Mouse (Mus musculus) Patski (cell line): ENCODE measurements around the gene Kcnk13. TPM values are rescaled to one million over a fixed set of nuclear protein-coding genes. Genes with fewer than 3 reads are reported as not detected.
"Not testable (repeated sequence)": the region's sequence is repeated elsewhere in the genome, so short reads cannot be mapped to it uniquely, and the experiment has no call there.

ENCODE experiments used
- ATAC-seq: fragments of 100-300 bp; one replicate; pipeline ENCODE4 v1.8.0; 2021
- CTCF ChIA-PET: fragments of 350-600 bp; sonication (Branson Sonifier 250); formaldehyde crosslinking; loops from one replicate; lab custom pipeline; 2022; ENCODE audit warnings: inconsistent platforms; lab: Charles Lee
- POLR2A ChIA-PET: fragments of 350-600 bp; sonication (Branson Sonifier 250); formaldehyde crosslinking; loops from one replicate; lab custom pipeline; 2022; ENCODE audit warnings: antibody characterized with exemption, inconsistent platforms; lab: Charles Lee
- DNase-seq: peaks from one replicate; pipeline ENCODE4 v3.0.0-alpha.2; 2011; ENCODE audit warnings: low read depth, low spot score
- H3K27me3 ChIP-seq: fragments of 371-371 bp; one replicate; pipeline ENCODE4 v1.5.1; 2021
- CTCF ChIP-seq: fragments of 100-300 bp; IDR thresholded peaks from one replicate; pipeline ENCODE4 v1.5.1; 2021
- in situ Hi-C: fragments of 300-500 bp; cut with MboI; formaldehyde crosslinking; loops from 3 replicates; pipeline ENCODE4 v1.11.1; 2018; ENCODE audit warnings: low pct_unique_long_range_greater_than_20kb, mixed read lengths
- polyA plus RNA-seq: library from polyadenylated mRNA; unstranded; gene quantifications from one replicate; pipeline ENCODE4 v1.2.3, GENCODE M21; 2021

Kcnk13 gene
- polyA plus RNA-seq, 1 experiment from 2014 or later, result not detected

DNA sequence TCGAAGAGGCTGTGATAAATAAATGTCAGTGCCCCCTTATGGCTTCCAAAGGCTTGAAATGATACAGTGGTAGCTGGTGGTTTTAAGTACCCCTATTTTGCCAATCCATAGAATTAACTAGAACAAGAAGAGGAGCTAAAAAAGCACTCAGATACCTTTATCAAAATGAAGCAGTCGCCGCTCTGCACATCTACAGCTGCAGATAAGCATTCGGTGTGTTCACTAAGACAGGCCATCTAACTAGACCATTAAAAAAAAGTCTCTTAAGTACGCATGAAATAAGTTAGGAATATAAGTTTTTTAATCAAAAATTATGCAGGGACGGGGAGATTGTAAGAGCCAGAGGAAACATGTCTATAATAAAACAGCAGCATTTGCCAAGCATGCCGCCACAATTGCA, 3.6 kb upstream of the Kcnk13 start:
- in situ Hi-C loops, result loop anchor here (5.0 to 10.0 kb wide), 4 partner anchors 33 to 876 kb away; no protein-coding TSS in a partner anchor
- DNase-seq, result no peak
- CTCF ChIA-PET, result interaction anchor here (1.3 kb wide), 1 partner anchor 58 kb away, joined by 5 read pairs; no protein-coding TSS in a partner anchor
- POLR2A ChIA-PET, result no interaction called here
- TF ChIP-seq CTCF, result no peak
- peaks cover 35% of the 10 kb centered on the region for H3K27me3 ChIP-seq
- no peak for ATAC-seq

GRCm38 (mm10) chr12:99965203-99966115, 1.2 kb downstream of the Kcnk13 start:
- peak; percentile 49 for ATAC-seq
- in situ Hi-C loops, result loop anchor here (10.0 kb wide), 2 partner anchors 71 to 881 kb away; no protein-coding TSS in a partner anchor
- peaks cover 70% of the 10 kb centered on the region for H3K27me3 ChIP-seq
- CTCF ChIA-PET, result interaction anchor here (0.8 to 5.0 kb wide), 6 partner anchors 21 to 70 kb away, joined by 3 to 36 read pairs (median 4); no protein-coding TSS in a partner anchor
- no peak for TF ChIP-seq CTCF
- DNase-seq, result no peak
- POLR2A ChIA-PET, result interaction anchor here (0.5 kb wide), 1 partner anchor 143 kb away, joined by 3 read pairs; no protein-coding TSS in a partner anchor

DNA sequence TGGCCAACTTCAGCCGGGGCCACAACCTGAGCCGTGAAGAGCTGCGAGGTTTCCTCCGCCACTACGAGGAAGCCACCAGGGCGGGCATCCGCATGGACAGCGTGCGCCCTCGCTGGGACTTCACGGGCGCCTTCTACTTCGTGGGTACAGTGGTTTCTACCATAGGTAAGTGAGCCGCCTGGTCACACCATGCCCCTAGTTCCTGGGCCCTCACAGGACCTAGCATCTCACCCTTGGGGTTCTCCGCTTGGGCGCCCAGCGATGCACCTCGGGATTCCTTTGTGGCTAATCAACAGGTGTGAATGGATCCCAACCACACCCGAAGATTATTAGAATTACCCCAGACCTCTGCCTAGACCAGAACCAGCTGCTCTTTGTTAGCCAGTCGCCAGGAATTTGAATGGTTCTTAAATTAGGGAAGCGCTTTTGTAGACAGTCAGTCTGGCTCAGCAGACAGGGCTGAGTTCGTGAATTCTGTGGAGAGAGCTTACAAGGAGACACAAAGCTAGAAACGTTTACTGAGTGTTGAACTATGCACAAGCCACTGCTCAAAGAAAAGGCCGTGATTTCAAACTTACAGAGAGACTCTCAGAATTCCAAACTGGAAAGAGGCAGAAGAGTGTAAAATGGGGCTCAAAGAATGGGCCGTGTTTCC, 1.9 kb downstream of the Kcnk13 start:
- in situ Hi-C loops, result loop anchor here (10.0 kb wide), 2 partner anchors 71 to 881 kb away; no protein-coding TSS in a partner anchor
- DNase-seq, result no peak
- POLR2A ChIA-PET, result interaction anchor here (0.5 kb wide), 1 partner anchor 142 kb away, joined by 3 read pairs; no protein-coding TSS in a partner anchor
- no peak for TF ChIP-seq CTCF
- peaks cover 77% of the 10 kb centered on the region for H3K27me3 ChIP-seq
- CTCF ChIA-PET, result interaction anchor here (5.0 kb wide), 1 partner anchor 65 kb away, joined by 36 read pairs; no protein-coding TSS in a partner anchor
- no peak for ATAC-seq

DNA sequence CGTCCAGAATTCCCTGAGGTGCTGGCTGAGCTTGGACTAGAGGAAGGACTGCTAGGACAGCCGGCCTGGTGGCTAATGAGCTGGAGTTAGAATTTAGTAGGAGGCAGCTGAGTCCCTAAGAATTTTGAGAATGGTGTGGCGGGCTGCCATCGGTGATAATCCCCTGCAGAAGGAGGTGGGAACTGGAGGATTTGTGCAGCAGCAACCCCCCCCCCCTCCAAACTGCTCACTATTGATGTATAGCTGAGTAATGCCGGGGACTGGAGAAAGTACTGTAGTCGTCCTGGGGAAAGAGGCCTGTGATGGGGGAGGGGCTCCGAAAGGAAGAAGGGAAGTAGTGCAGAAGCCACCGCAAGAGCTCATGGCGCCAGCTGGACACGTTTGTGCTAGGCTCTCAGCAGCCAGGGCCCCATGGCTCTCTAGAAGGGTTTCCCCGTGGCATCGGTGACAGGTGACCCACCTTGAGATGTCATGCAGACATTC, 2.6 kb downstream of the Kcnk13 start:
- no peak for ATAC-seq
- DNase-seq, result no peak
- TF ChIP-seq CTCF, result no peak
- ChIA-PET CTCF (no interaction called here), POLR2A (interaction anchor here (0.6 kb wide), 1 partner anchor 695 kb away, joined by 4 read pairs; no protein-coding TSS in a partner anchor)
- in situ Hi-C loops, result loop anchor here (10.0 kb wide), 2 partner anchors 72 to 882 kb away; no protein-coding TSS in a partner anchor
- peaks cover 75% of the 10 kb centered on the region for H3K27me3 ChIP-seq

DNA sequence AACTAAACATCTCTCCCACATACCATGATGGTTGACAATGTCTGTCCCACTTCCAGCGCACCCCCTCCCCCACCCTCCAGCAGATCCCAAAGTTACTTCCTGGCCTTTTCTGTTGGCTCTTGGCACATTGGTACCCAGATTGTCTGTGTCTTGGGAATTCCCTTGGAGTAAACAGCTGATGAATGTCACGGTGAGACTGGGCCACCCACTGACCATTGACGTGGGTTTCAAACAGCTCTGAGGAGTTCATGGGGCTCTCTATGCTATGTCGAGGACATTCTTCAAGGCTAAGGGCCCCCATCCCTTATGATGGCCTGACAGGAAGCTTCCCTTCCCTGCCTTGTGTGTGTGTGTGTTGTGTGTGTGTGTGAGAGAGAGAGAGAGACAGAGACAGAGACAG, 5.6 kb downstream of the Kcnk13 start:
- POLR2A ChIA-PET, result no interaction called here
- peaks cover 52% of the 10 kb centered on the region for H3K27me3 ChIP-seq
- in situ Hi-C loops, result loop anchor here (10.0 kb wide), 2 partner anchors 75 to 885 kb away; no protein-coding TSS in a partner anchor
- DNase-seq (no peak), ATAC-seq (no peak)
- CTCF ChIA-PET, result interaction anchor here (0.7 kb wide), 1 partner anchor 63 kb away, joined by 3 read pairs; no protein-coding TSS in a partner anchor
- no peak for TF ChIP-seq CTCF

DNA sequence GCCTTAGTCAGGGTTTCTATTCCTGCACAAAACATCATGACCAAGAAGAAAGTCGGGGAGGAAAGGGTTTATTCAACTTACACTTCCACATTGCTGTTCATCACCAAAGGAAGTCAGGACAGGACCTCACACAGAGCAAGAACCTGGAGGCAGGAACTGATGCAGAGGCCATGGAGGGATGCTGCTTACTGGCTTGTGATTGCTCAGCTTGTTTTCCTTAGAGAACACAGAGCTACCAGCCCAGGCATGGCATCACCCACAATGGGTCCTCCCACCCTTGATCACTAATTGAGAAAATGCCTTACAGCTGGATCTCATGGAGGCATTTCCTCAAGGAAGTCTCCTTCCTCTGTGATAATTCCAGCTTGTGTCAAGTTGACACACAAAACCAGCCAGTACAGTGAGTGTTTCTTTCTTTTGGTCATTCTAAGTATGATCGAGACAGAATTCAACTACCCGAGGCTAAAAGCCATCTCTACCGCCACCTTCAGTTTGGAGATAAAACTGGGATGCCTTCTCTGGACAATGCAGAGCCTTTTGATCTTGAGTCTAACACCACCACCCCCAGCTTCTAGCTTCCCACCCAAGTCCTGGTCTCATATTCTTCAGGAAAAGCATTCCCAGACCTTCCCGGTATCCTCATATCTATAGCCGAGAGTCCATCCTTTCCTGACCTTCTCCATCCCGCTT, 7.1 kb downstream of the Kcnk13 start:
- in situ Hi-C loops, POLR2A ChIA-PET, ATAC-seq, DNase-seq: not testable (repeated sequence)
- peaks cover 37% of the 10 kb centered on the region for H3K27me3 ChIP-seq
- CTCF ChIA-PET, result interaction anchor here (0.8 kb wide), 1 partner anchor 67 kb away, joined by 3 read pairs; no protein-coding TSS in a partner anchor

- DNase-seq (no peak), ATAC-seq (no peak)
- no peak for TF ChIP-seq CTCF
- H3K27me3 ChIP-seq, result peaks cover 25% of the 10 kb centered on the region
- in situ Hi-C loops, result no loop called here
- CTCF ChIA-PET, result no interaction called here
- POLR2A ChIA-PET, result no interaction called here
These were observed 8.5 kb downstream of the Kcnk13 start for GRCm38 (mm10) chr12:99972825-99973224.

DNA sequence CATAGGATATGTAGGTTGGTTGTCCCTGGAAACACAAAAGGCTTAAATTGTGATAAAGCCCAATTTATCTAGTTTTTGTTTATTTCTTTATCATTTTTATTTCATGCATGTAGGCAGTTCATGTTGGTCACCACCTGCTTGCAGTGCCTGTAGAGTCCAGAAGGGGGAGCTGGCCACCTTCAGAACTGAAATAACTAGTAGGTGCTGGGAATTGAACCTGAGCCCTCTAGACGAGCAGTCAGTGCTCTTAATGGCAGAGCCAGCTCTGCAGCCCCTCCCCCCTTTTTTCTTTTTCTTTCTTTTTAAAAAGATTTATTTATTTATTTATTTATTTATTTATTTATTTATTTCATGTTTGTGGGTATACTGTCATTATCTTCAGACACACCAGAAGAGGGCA, 9.4 kb downstream of the Kcnk13 start:
- POLR2A ChIA-PET, result no interaction called here
- no peak for ATAC-seq

DNA sequence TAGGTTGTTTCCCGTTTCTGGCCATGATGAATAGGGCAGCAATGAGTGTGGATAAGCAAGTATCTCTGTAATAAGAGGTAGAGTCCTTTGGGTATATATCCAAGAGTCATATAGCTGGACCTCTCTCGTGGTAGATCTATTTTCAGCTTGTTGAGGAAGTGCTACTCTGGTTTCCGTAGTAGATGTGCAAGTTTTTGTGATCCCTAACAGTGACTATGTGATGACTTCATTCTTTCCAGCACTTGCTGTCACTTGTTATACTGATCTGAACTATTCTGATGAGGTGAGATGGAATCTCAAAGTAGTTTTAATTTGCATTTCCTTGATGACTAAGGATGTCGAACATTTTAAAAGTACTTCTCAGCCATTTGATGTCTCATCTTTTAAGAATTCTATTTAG, 15.2 kb downstream of the Kcnk13 start:
- H3K27me3 ChIP-seq, result peaks cover 21% of the 10 kb centered on the region
- ATAC-seq (no peak), DNase-seq (no peak)
- ChIA-PET POLR2A (no interaction called here), CTCF (no interaction called here)
- in situ Hi-C loops, result no loop called here
- no peak for TF ChIP-seq CTCF

More for the DNA sequence above, 9.4 kb downstream of the Kcnk13 start:
- TF ChIP-seq CTCF, result no peak
- in situ Hi-C loops, result no loop called here
- CTCF ChIA-PET, result interaction anchor here (3.1 kb wide), 1 partner anchor 10 kb away, joined by 7 read pairs; the partner anchor contains the start of gene Kcnk13
- H3K27me3 ChIP-seq, result peaks cover 20% of the 10 kb centered on the region
- no peak for DNase-seq

- no peak for DNase-seq
- no peak for ATAC-seq
- ChIA-PET CTCF (no interaction called here), POLR2A (no interaction called here)
- in situ Hi-C loops, result no loop called here
- peaks cover 69% of the 10 kb centered on the region for H3K27me3 ChIP-seq
- TF ChIP-seq CTCF, result no peak
These were observed 22.5 kb downstream of the Kcnk13 start for GRCm38 (mm10) chr12:99986797-99987196.
